Mouse (Mus musculus) neural tube, embryonic 15.5 days (tissue): ENCODE data around the gene Cfap161. TPM values are rescaled to one million over a fixed set of nuclear protein-coding genes. Genes with fewer than 3 reads are reported as not detected.
A peak's percentile ranks its signal among the peaks of the same experiment; 100 is the strongest.

ENCODE experiments used
- ATAC-seq: fragments of 200-750 bp; cut with Nextera tagmentation; 2 replicates; pipeline ENCODE4 v1.8.0; 2017; ENCODE audit warnings: mild to moderate bottlenecking, moderate TSS enrichment, moderate library complexity; ENCODE audit not compliant: low FRiP score
- H3K27ac ChIP-seq: fragments of 300-500 bp; sonication (generic); replicated peaks from 2 replicates; pipeline ENCODE4 v1.5.1; 2015; ENCODE audit warnings: mild to moderate bottlenecking, inconsistent platforms
- H3K27me3 ChIP-seq: fragments of 300-500 bp; sonication (generic); replicated peaks from 2 replicates; pipeline ENCODE4 v1.6.1; 2015; ENCODE audit warnings: inconsistent platforms
- H3K36me3 ChIP-seq: fragments of 300-500 bp; sonication (generic); 2 replicates; pipeline ENCODE4 v1.6.1; 2015; ENCODE audit warnings: inconsistent platforms
- H3K4me1 ChIP-seq: fragments of 300-500 bp; sonication (generic); 2 replicates; pipeline ENCODE4 v1.6.1; 2015; ENCODE audit warnings: inconsistent platforms
- H3K4me2 ChIP-seq: fragments of 300-500 bp; sonication (generic); 2 replicates; pipeline ENCODE4 v1.6.1; 2015; ENCODE audit warnings: inconsistent platforms, mild to moderate bottlenecking, moderate library complexity
- H3K4me3 ChIP-seq: fragments of 300-500 bp; sonication (generic); replicated peaks from 2 replicates; pipeline ENCODE4 v1.5.1; 2015; ENCODE audit warnings: mild to moderate bottlenecking, inconsistent platforms
- H3K9ac ChIP-seq: fragments of 300-500 bp; sonication (generic); replicated peaks from 2 replicates; pipeline ENCODE4 v1.6.1; 2015; ENCODE audit warnings: mild to moderate bottlenecking, inconsistent platforms
- H3K9me3 ChIP-seq: fragments of 300-500 bp; sonication (generic); replicated peaks from 2 replicates; pipeline ENCODE4 v1.6.1; 2016; ENCODE audit warnings: inconsistent platforms
- WGBS: fragments of 180-500 bp; shearing (Covaris S2); methylation state at CpG from one replicate; pipeline ENCODE4 v1.1.7; 2015; ENCODE audit warnings: mixed read lengths; 5-methylcytosine and 5-hydroxymethylcytosine counted together
- polyA plus RNA-seq: library from polyadenylated mRNA; unstranded; fragments of >200 nt; fragmentation: Nextera tagmentation; extraction: Ambion mirVana; gene quantifications from 2 replicates; pipeline ENCODE4 v1.2.1, GENCODE M21; 2015

The Cfap161 gene
- polyA plus RNA-seq, 1 experiment from 2014 or later: 0.67 TPM

- Histone ChIP-seq H3K27me3 (no peaks in the 10 kb centered on the region), H3K9ac (no peak overlapping the region), H3K27ac (no peak overlapping the region), H3K9me3 (no peaks in the 10 kb centered on the region), H3K4me1 (no peaks in the 10 kb centered on the region), H3K36me3 (no peaks in the 10 kb centered on the region), H3K4me3 (no peak overlapping the region), H3K4me2 (no peak overlapping the region)
- 88% methylated on average over 5 of the region's 5 CpGs for WGBS
- ATAC-seq: no peak
Observed at GRCm38 (mm10) chr7:83762336-83762735, 32.3 kb downstream of the Cfap161 start.

GRCm38 (mm10) chr7:83751055-83751454, 43.6 kb downstream of the Cfap161 start:
- Histone ChIP-seq H3K9ac (no peak overlapping the region), H3K9me3 (no peaks in the 10 kb centered on the region), H3K27me3 (no peaks in the 10 kb centered on the region), H3K4me2 (no peak overlapping the region), H3K4me1 (peaks cover 3% of the 10 kb centered on the region; the same call in 1 of the 2 replicates), H3K27ac (no peak overlapping the region), H3K36me3 (no peaks in the 10 kb centered on the region), H3K4me3 (no peak overlapping the region)
- ATAC-seq: no peak
- WGBS: 66% methylated on average over 1 of the region's 1 CpGs

- Histone ChIP-seq H3K27ac (no peak overlapping the region), H3K27me3 (no peaks in the 10 kb centered on the region), H3K36me3 (no peaks in the 10 kb centered on the region), H3K4me1 (peaks cover 13% of the 10 kb centered on the region), H3K4me3 (no peak overlapping the region), H3K9ac (no peak overlapping the region), H3K4me2 (no peak overlapping the region), H3K9me3 (no peaks in the 10 kb centered on the region)
- no peak for ATAC-seq
- WGBS: 94% methylated on average over 1 of the region's 1 CpGs
Observed at GRCm38 (mm10) chr7:83748405-83748804, 46.3 kb downstream of the Cfap161 start.

- 56% methylated on average over 8 of the region's 8 CpGs for WGBS
Observed at GRCm38 (mm10) chr7:83746107-83746687, 48.5 kb downstream of the Cfap161 start.

GRCm38 (mm10) chr7:83745413-83746106, 49.1 kb downstream of the Cfap161 start, which contains the start of gene Il16:
Gene Il16, minus strand, starts transcription at chr7:83745726.
- 55% methylated on average over 20 of the region's 20 CpGs for WGBS
- Histone ChIP-seq H3K27ac (peak within 1 kb of the TSS; percentile 41; the same call in 1 of the 2 replicates), H3K27me3 (no peaks in the 10 kb centered on the region), H3K4me1 (peaks cover 13% of the 10 kb centered on the region), H3K4me3 (no peak within 1 kb of the TSS; the same call in 1 of the 2 replicates), H3K36me3 (no peaks in the 10 kb centered on the region), H3K9me3 (no peaks in the 10 kb centered on the region), H3K4me2 (peak within 1 kb of the TSS; percentile 35), H3K9ac (no peak within 1 kb of the TSS)
- no peak for ATAC-seq

More at GRCm38 (mm10) chr7:83746107-83746687, 48.5 kb downstream of the Cfap161 start:
- H3K9me3 ChIP-seq: no peaks in the 10 kb centered on the region
- H3K36me3 ChIP-seq: no peaks in the 10 kb centered on the region
- peak overlapping the region; percentile 41; the same call in 1 of the 2 replicates for H3K27ac ChIP-seq
- H3K4me3 ChIP-seq: no peak overlapping the region
- H3K9ac ChIP-seq: no peak overlapping the region
- peaks cover 13% of the 10 kb centered on the region for H3K4me1 ChIP-seq
- peak overlapping the region; percentile 35 for H3K4me2 ChIP-seq
- no peak for ATAC-seq
- no peaks in the 10 kb centered on the region for H3K27me3 ChIP-seq

- no peak overlapping the region for H3K9ac ChIP-seq
- no peaks in the 10 kb centered on the region for H3K27me3 ChIP-seq
- H3K36me3 ChIP-seq: no peaks in the 10 kb centered on the region
- H3K9me3 ChIP-seq: no peaks in the 10 kb centered on the region
- H3K4me2 ChIP-seq: peak overlapping the region; percentile 35
- 83% methylated on average over 9 of the region's 9 CpGs for WGBS
- H3K4me1 ChIP-seq: peaks cover 13% of the 10 kb centered on the region
- peak overlapping the region; percentile 41; the same call in 1 of the 2 replicates for H3K27ac ChIP-seq
- H3K4me3 ChIP-seq: no peak overlapping the region
- no peak for ATAC-seq
Observed at GRCm38 (mm10) chr7:83745065-83745412, 49.6 kb downstream of the Cfap161 start.

GRCm38 (mm10) chr7:83744250-83744649, 50.4 kb downstream of the Cfap161 start:
- WGBS: 77% methylated on average over 4 of the region's 4 CpGs
- Histone ChIP-seq H3K9me3 (no peaks in the 10 kb centered on the region), H3K9ac (no peak overlapping the region), H3K4me2 (no peak overlapping the region), H3K4me3 (no peak overlapping the region), H3K4me1 (peaks cover 13% of the 10 kb centered on the region), H3K27me3 (no peaks in the 10 kb centered on the region), H3K36me3 (no peaks in the 10 kb centered on the region), H3K27ac (no peak overlapping the region)
- peak; percentile 80 for ATAC-seq

GRCm38 (mm10) chr7:83742690-83743089, 52.0 kb downstream of the Cfap161 start:
- H3K36me3 ChIP-seq: no peaks in the 10 kb centered on the region
- WGBS: 64% methylated on average over 3 of the region's 3 CpGs
- peaks cover 13% of the 10 kb centered on the region for H3K4me1 ChIP-seq
- no peak overlapping the region for H3K4me2 ChIP-seq
- H3K9me3 ChIP-seq: no peaks in the 10 kb centered on the region
- H3K9ac ChIP-seq: no peak overlapping the region
- no peaks in the 10 kb centered on the region for H3K27me3 ChIP-seq
- H3K27ac ChIP-seq: no peak overlapping the region
- no peak for ATAC-seq
- no peak overlapping the region for H3K4me3 ChIP-seq

- Histone ChIP-seq H3K27ac (no peak overlapping the region), H3K9me3 (no peaks in the 10 kb centered on the region), H3K9ac (no peak overlapping the region), H3K4me2 (no peak overlapping the region), H3K36me3 (no peaks in the 10 kb centered on the region), H3K27me3 (no peaks in the 10 kb centered on the region), H3K4me3 (no peak overlapping the region), H3K4me1 (peaks cover 13% of the 10 kb centered on the region)
- 88% methylated on average over 2 of the region's 2 CpGs for WGBS
- no peak for ATAC-seq
Observed at GRCm38 (mm10) chr7:83742026-83742425, 52.7 kb downstream of the Cfap161 start.

GRCm38 (mm10) chr7:83739680-83740310, 54.9 kb downstream of the Cfap161 start:
- no peak overlapping the region for H3K27ac ChIP-seq
- H3K4me2 ChIP-seq: no peak overlapping the region
- no peak overlapping the region for H3K9ac ChIP-seq
- no peaks in the 10 kb centered on the region for H3K36me3 ChIP-seq
- no peak overlapping the region for H3K4me3 ChIP-seq
- ATAC-seq: no peak
- peaks cover 8% of the 10 kb centered on the region for H3K4me1 ChIP-seq
- no peaks in the 10 kb centered on the region for H3K27me3 ChIP-seq
- no peaks in the 10 kb centered on the region for H3K9me3 ChIP-seq
- 51% methylated on average over 7 of the region's 7 CpGs for WGBS

- WGBS: 82% methylated on average over 10 of the region's 10 CpGs
- no peak overlapping the region for H3K4me2 ChIP-seq
- H3K9ac ChIP-seq: no peak overlapping the region
- no peak overlapping the region for H3K4me3 ChIP-seq
- ATAC-seq: no peak
- no peak overlapping the region; the same call in 1 of the 2 replicates for H3K27ac ChIP-seq
- H3K4me1 ChIP-seq: no peaks in the 10 kb centered on the region
- H3K27me3 ChIP-seq: no peaks in the 10 kb centered on the region
- no peaks in the 10 kb centered on the region for H3K36me3 ChIP-seq
- no peaks in the 10 kb centered on the region for H3K9me3 ChIP-seq
Observed at GRCm38 (mm10) chr7:83738623-83739462, 55.8 kb downstream of the Cfap161 start.
